Mouse (Mus musculus) stomach, embryonic 16.5 days (tissue): Measurements from ENCODE around the gene BC005537. TPM values are rescaled to one million over a fixed set of nuclear protein-coding genes. Genes with fewer than 3 reads are reported as not detected.
"Not testable (repeated sequence)": the region's sequence is repeated elsewhere in the genome, so short reads cannot be mapped to it uniquely, and the experiment has no call there.

ENCODE experiments used
- ATAC-seq: fragments of 200-750 bp; cut with Nextera tagmentation; 2 replicates; pipeline ENCODE4 v1.8.0; 2017; ENCODE audit warnings: moderate number of reproducible peaks, moderate TSS enrichment; ENCODE audit not compliant: insufficient read depth, low FRiP score
- H3K27ac ChIP-seq: fragments of 300-500 bp; sonication (generic); 2 replicates; pipeline ENCODE4 v1.5.1; 2014; ENCODE audit warnings: low read length
- H3K27me3 ChIP-seq: fragments of 300-500 bp; sonication (generic); 2 replicates; pipeline ENCODE4 v1.6.1; 2014; ENCODE audit warnings: low read length, control low read depth, mixed read lengths; ENCODE audit not compliant: control insufficient read depth, insufficient read depth
- H3K36me3 ChIP-seq: fragments of 300-500 bp; sonication (generic); 2 replicates; pipeline ENCODE4 v1.6.1; 2014; ENCODE audit warnings: low read length; ENCODE audit not compliant: control insufficient read depth, insufficient read depth
- H3K4me1 ChIP-seq: fragments of 300-500 bp; sonication (generic); 2 replicates; pipeline ENCODE4 v1.6.1; 2014; ENCODE audit warnings: low read length, control low read depth, mixed read lengths; ENCODE audit not compliant: control insufficient read depth, insufficient read depth
- H3K4me2 ChIP-seq: fragments of 300-500 bp; sonication (generic); 2 replicates; pipeline ENCODE4 v1.6.1; 2014; ENCODE audit warnings: low read depth, low read length, mixed read lengths
- H3K4me3 ChIP-seq: fragments of 300-500 bp; sonication (generic); replicated peaks from 2 replicates; pipeline ENCODE4 v1.5.1; 2014; ENCODE audit warnings: mild to moderate bottlenecking, low read length
- H3K9ac ChIP-seq: fragments of 300-500 bp; sonication (generic); 2 replicates; pipeline ENCODE4 v1.6.1; 2014; ENCODE audit warnings: low read length
- H3K9me3 ChIP-seq: fragments of 300-500 bp; sonication (generic); replicated peaks from 2 replicates; pipeline ENCODE4 v1.6.1; 2016; ENCODE audit warnings: low read length, control low read depth; ENCODE audit not compliant: control insufficient read depth
- WGBS: fragments of 180-500 bp; shearing (Covaris S2); extraction: QIAGEN DNeasy Blood & Tissue Kit; methylation state at CpG from one replicate; pipeline ENCODE4 v1.1.7; 2014; 5-methylcytosine and 5-hydroxymethylcytosine counted together
- polyA plus RNA-seq: library from polyadenylated mRNA; unstranded; fragments of >200 nt; fragmentation: Nextera tagmentation; extraction: Ambion mirVana; gene quantifications from 2 replicates; pipeline ENCODE4 v1.2.1, GENCODE M21; 2015

Gene BC005537
- polyA plus RNA-seq, 1 experiment from 2014 or later = 15.2 TPM

DNA sequence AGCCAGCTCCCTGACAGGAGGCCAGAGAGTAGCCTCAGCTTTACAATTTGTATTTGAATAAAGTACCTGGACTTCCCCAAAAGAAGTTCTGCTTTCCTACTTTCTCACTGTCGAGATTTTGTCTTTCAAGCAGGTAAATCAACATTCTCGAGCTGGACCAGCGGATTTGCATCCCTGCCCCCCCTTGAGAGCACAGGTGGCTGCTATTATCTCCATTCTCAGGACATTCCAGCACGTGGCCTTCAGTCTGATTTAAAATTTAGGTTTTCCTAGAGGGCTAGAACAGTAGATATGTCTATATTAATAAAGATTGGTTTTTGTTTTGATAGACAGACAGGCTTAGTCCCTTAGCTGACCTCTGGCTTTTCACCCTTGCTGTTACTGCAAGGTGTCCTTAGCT is 33.6 kb upstream of the BC005537 start:
- not testable (repeated sequence) for H3K9ac ChIP-seq, H3K4me1 ChIP-seq, H3K36me3 ChIP-seq, H3K4me3 ChIP-seq, H3K9me3 ChIP-seq, ATAC-seq, H3K4me2 ChIP-seq, H3K27me3 ChIP-seq, H3K27ac ChIP-seq
- 65% methylated on average over 4 of the region's 4 CpGs for WGBS

DNA sequence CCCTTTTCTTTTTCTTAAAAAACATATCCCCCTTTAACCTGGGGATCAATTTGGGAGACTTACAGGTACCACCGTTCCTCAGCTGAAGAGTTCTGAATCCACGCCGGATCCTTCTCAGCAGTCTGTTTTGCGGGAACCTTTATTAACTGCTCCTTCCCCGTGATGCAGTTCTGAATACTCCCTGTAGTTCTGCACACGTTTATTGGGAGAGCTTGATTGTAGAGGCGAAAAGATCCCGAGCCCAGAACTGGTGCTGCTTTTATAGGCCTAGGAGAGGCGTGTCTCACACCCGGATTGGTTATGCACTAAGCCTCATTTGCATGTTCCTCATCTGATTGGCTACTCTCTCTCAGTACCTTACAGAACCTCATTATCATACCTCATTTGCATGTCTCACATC is 30.0 kb upstream of the BC005537 start:
- not testable (repeated sequence) for H3K9me3 ChIP-seq, H3K27me3 ChIP-seq, ATAC-seq, H3K4me1 ChIP-seq, H3K4me3 ChIP-seq, H3K9ac ChIP-seq, H3K27ac ChIP-seq, H3K36me3 ChIP-seq, H3K4me2 ChIP-seq
- 91% methylated on average over 10 of the region's 10 CpGs for WGBS

DNA sequence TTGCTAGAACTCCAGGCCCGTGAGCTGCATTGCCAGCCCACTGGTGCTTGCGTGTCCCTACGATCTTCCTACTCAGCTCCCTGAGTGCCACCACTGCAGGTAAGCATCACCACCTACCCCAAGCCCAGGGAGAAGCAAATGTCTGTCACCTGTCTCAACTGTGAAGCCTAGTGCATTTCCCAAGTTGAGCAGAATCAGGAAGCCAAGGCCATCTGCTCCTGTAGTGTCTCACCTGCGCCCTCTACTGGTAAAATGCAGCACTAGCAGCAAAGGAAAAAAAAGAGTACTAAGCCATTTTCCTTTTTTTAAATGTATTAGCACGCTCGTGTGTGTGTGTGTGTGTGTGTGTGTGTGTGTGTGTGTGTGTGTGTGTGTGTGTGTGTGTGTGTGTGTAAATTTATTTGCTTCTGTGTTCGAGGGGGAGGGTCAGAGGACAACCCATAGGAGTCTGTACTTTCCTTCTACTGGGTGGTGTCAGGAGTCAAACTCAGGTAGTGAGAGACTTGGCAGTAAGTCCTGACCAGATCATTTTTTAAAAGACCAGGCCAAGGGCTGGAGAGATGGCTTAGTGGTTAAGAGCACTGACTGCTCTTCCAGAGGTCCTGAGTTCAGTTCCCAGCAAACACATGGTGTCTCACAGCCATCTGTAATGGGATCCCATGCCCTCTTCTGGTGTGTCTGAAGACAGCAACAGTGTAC is 25.2 kb upstream of the BC005537 start:
- Histone ChIP-seq H3K4me2 (no peak overlapping the region), H3K27ac (no peak overlapping the region), H3K36me3 (no peaks in the 10 kb centered on the region), H3K4me3 (no peak overlapping the region), H3K4me1 (no peaks in the 10 kb centered on the region), H3K27me3 (no peaks in the 10 kb centered on the region), H3K9me3 (no peaks in the 10 kb centered on the region), H3K9ac (no peak overlapping the region)
- 45% methylated on average over 7 of the region's 7 CpGs for WGBS
- no peak for ATAC-seq

DNA sequence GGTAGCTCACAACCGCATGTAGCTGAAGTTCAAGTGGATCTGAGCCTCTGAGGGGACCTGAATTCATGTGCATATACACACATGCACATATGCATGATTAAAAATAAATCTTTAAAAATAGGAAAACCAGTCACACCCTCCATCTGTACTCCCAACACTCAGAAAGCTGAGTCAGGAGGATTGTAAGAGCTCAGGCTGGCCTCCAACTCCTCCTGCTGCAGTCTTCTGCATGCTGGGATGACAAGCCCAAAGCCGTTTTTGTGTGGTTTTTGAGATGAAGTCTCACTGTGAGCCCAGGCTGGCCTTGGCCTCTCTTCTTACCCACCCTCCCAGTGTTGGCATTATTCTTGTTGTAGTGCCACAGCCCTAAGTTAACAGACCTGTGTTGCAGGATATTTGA is 23.4 kb upstream of the BC005537 start:
- WGBS = 75% methylated on average over 2 of the region's 2 CpGs
- Histone ChIP-seq H3K4me3 (no peak overlapping the region), H3K27me3 (no peaks in the 10 kb centered on the region), H3K36me3 (no peaks in the 10 kb centered on the region), H3K9ac (no peak overlapping the region), H3K27ac (no peak overlapping the region), H3K9me3 (no peaks in the 10 kb centered on the region), H3K4me1 (no peaks in the 10 kb centered on the region), H3K4me2 (no peak overlapping the region)
- no peak for ATAC-seq

DNA sequence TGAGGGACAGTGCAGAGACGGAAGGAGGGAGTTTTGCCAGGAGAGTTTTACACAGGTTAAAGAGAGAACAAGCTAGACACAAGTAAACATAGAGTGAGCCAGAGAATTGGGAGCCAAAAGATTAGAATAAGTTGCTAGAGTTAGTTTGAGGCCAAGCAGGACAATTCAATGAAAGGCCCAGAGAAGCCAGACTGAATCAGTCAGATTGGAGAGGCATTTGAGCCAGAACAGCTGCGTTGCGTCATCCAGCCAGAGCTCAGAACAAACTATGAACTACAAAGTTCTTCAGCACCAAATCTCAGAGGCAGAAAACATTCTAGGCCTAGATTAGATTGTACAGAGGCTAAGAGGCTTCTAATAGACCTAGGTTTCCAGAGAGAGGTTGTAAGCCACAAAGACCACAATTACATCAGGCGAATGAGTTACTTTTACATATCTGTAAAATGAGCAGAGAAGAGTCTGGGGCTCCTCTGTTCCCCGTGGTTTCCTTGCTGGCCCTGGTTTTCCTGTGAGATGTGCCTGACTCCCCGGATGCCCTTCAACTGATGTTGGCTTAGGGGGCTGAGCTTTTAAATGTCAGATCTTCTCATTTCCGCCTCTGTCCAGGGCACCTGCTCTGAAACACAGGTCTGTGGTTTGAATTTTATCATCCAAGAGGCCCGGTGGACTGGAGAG is 22.6 kb upstream of the BC005537 start:
- no peak overlapping the region for H3K4me3 ChIP-seq
- H3K36me3 ChIP-seq = no peaks in the 10 kb centered on the region
- no peak overlapping the region for H3K4me2 ChIP-seq
- ATAC-seq = no peak
- H3K9me3 ChIP-seq = no peaks in the 10 kb centered on the region
- H3K27me3 ChIP-seq = no peaks in the 10 kb centered on the region
- no peak overlapping the region for H3K27ac ChIP-seq
- 75% methylated on average over 8 of the region's 8 CpGs for WGBS
- no peak overlapping the region for H3K9ac ChIP-seq
- no peaks in the 10 kb centered on the region for H3K4me1 ChIP-seq

DNA sequence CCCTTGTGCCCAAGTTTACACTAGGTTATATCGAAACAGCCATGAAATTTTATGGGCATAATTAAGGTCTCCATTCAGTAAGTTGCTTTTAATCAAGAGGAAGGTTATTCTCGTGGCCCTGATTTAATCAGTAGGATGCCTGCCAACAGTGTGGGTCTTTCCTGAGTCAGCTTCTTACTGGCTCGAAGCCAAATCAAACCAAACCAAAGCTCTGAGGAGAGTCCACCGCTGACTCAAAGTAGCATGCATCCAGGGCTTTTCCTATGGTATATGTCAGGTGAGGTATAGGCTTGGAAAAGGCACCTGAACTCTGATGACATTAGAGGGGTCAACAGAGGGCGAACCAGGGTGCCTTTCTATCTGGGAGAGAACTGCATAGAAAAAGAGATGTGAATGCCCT is 19.5 kb upstream of the BC005537 start:
- H3K27ac ChIP-seq = no peak overlapping the region
- H3K4me1 ChIP-seq = no peaks in the 10 kb centered on the region
- WGBS = 63% methylated on average over 5 of the region's 5 CpGs
- H3K4me2 ChIP-seq = no peak overlapping the region
- H3K27me3 ChIP-seq = no peaks in the 10 kb centered on the region
- ATAC-seq = no peak
- no peaks in the 10 kb centered on the region for H3K36me3 ChIP-seq
- no peak overlapping the region for H3K9ac ChIP-seq
- H3K4me3 ChIP-seq = no peak overlapping the region
- H3K9me3 ChIP-seq = no peaks in the 10 kb centered on the region

DNA sequence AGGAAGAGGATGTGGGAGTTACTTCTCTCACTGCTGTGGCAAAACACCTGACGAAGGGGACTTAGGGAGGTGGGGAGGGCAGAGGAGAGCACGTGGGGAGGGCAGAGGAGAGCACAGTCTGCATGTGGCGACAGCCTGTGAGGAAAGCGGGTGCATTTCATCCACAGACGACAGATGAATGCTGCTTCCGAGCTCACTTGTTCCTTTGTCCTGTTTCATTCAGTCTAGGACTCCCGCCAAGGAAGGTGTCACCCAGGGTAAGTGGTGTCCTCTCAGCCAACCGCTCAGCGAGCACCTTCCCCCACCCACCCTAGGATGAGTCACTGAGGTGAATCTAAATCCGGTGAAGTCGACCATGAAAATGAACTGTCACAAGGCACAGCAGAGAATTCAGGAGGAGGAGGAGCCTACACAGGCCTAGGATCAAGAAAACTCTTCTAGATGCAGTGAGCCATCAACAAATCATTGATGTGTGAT is 15.4 kb upstream of the BC005537 start:
- no peaks in the 10 kb centered on the region for H3K27me3 ChIP-seq
- 51% methylated on average over 11 of the region's 11 CpGs for WGBS
- no peaks in the 10 kb centered on the region for H3K36me3 ChIP-seq
- ATAC-seq = no peak; the same call in 1 of the 2 replicates
- no peak overlapping the region for H3K27ac ChIP-seq
- no peak overlapping the region for H3K4me2 ChIP-seq
- H3K9ac ChIP-seq = no peak overlapping the region
- H3K4me3 ChIP-seq = no peak overlapping the region
- H3K9me3 ChIP-seq = no peaks in the 10 kb centered on the region
- H3K4me1 ChIP-seq = no peaks in the 10 kb centered on the region

DNA sequence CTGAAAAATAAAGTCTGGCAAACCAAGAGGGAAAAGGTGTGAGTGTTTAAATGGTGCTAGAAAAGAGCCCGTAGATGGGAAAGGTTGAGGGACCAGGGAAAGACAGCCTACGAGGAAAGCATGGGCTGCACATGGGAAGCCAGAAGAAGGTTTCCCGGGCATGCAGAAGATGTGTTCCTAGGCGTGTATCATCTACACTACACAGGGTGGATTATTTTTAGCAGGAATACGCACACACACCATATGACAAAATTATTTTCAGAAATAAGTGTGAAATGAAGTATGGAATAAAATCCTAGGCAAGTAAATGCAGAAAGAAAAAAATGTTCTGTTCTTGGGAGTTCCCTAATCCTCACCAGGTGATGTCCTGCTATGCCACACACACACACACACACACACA is 14.0 kb upstream of the BC005537 start:
- no peak overlapping the region for H3K4me2 ChIP-seq
- no peak overlapping the region for H3K9ac ChIP-seq
- no peak overlapping the region for H3K27ac ChIP-seq
- no peaks in the 10 kb centered on the region for H3K9me3 ChIP-seq
- no peak for ATAC-seq
- H3K36me3 ChIP-seq = no peaks in the 10 kb centered on the region
- H3K4me3 ChIP-seq = no peak overlapping the region
- WGBS = 84% methylated on average over 5 of the region's 5 CpGs
- H3K4me1 ChIP-seq = no peaks in the 10 kb centered on the region
- H3K27me3 ChIP-seq = no peaks in the 10 kb centered on the region

DNA sequence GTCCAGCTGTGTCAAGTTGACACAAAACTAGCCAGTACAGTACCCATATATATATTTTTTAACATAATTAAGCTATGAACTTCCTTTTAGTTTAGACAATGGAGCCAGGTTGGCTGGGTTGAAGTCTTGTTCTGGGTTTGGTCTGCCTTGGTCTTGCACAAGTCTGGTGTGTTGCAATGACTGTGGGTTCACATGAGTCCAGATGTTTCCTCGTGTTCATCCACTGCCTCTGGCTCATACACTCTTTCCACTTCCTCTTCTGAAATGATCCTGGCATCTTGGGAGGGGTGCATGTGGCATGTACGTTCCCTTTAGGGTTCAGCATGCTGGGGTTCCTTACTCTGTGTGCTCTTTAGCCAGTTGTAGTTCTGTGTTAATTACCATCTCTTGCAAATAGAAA is 10.1 kb upstream of the BC005537 start:
- no peaks in the 10 kb centered on the region for H3K27me3 ChIP-seq
- WGBS = 68% methylated on average over 2 of the region's 2 CpGs
- H3K9me3 ChIP-seq = no peaks in the 10 kb centered on the region
- H3K4me3 ChIP-seq = no peak overlapping the region
- H3K27ac ChIP-seq = no peak overlapping the region
- no peak overlapping the region for H3K4me2 ChIP-seq
- no peak overlapping the region for H3K9ac ChIP-seq
- H3K36me3 ChIP-seq = no peaks in the 10 kb centered on the region
- H3K4me1 ChIP-seq = no peaks in the 10 kb centered on the region
- 0 out of 2 replicates have a peak, but pooled peaks have one; percentile 40 for ATAC-seq
